Mouse (Mus musculus) frontal cortex, adult 2 months (tissue): ENCODE measurements around the gene Ggact. TPM values are rescaled to one million over a fixed set of nuclear protein-coding genes. Genes with fewer than 3 reads are reported as not detected.

Experiments used
- DNase-seq, 2 experiments: peaks; one replicate each; pipeline ENCODE4 v3.0.0; 2022; ENCODE audit warnings: low spot score in 1 of 2; ENCODE audit errors: extremely low spot score in 1 of 2
- polyA plus RNA-seq: library from polyadenylated mRNA; depleted of rRNA; stranded (reverse); fragments of >200 nt; gene quantifications from 2 replicates; pipeline ENCODE4 v1.2.3, GENCODE M21; 2012

Ggact gene
- polyA plus RNA-seq, 1 experiment: 53.7 TPM

GRCm38 (mm10) chr14:122901177-122901576 is 12.4 kb downstream of the Ggact start:
- DNase-seq: no peak

GRCm38 (mm10) chr14:122900679-122901078 is 12.9 kb downstream of the Ggact start:
- no peak for DNase-seq

DNA sequence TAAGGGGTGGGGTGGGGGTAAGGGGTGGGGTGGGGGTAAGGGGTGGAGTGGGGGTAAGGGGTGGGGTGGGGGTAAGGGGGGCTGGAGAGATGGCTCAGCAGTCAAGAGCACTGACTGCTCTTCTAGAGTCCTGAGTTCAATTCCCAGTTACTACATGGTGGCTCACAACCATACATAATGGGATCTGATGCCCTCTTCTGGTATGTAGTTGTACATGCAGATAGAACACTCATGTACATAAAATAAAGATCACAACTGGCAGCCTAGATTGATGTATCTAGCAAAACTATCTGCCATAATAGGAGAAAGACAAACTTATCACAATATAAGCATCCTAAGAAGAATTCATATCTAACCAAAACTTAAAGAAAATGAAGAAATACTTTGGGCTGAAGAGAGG is 15.0 kb downstream of the Ggact start:
- DNase-seq: no peak

DNA sequence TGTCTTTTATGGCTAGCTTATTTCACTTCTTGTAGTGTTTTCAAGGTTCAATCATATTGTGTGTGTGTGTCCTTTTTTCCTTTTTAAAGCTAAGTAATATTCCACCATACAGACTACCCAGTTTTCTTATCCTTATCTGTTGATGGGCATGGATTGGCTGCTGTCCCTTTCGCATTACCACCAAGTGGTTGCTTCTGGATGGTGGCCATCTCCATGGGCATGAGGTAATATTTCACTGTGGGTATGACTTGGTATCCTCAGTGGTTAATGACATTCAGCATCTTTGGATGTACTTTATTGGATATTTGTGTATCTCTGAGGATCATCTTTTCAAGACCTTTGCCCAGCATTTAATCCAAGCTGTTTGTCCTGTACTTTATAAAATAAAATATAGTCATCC is 17.5 kb downstream of the Ggact start:
- no peak for DNase-seq

GRCm38 (mm10) chr14:122891470-122891968 is 22.0 kb downstream of the Ggact start:
- no peak for DNase-seq

- DNase-seq: no peak
Measured at GRCm38 (mm10) chr14:122888480-122888872, 25.1 kb downstream of the Ggact start.

DNA sequence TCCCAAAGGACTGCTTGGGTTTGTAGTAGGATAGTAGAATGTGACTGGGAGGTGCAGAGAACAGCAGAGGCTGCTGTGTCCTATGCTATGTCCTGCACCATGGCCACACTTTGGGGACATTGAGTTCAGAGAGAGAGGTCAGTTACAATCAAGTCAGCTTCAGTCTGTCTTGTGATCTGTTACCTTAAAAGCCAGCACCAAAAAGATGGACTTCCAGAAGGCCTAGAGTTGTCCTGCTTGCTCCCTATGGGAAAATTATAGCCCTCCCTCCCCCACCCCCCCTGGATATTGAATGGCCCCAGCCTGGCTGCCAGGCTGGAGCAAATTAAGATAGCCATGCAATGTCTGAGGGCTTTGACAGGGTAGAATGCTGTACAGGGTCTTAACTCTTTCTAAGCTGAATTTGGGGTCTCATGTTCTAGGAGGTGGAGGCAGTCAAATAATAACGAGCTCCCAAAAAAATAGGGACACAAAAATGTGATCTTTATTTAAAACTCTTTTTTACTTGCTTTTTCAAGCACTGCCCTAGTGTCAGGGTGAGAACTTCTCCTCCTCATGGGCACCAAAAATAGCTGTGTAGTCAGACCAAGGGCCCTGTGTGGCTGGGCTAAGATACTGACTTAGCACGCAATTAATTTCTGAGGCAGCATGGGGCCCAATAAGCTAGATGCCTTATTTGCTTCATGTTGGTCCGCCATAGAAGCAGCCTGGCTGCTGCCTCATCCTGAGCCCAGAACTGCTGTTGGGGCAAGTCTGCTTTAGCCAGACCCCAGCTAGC is 25.7 kb downstream of the Ggact start:
- DNase-seq: no peak

- no peak for DNase-seq
Measured at GRCm38 (mm10) chr14:122887278-122887677, 26.3 kb downstream of the Ggact start.

DNA sequence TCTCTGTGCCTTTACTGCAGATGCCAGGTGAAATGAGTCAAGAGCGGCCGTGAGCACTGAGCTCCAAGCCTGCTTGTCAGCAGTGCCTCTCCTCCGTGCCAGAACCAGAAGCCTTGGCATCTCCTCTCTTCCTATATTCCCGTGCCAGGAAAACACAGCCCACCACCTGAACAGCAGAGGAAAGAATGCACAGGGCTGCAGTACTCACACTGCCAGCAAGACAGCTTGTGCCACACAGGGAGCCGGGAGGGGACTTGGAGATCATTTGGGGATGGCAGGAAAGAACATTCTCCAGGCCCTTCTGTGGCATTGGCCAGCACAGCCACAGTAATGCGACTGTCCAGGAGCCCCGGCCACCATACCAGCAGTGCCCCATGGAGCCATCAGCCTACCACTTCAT is 27.7 kb downstream of the Ggact start:
- peak in 1 of 2 experiments; percentile 54 for DNase-seq

GRCm38 (mm10) chr14:122883821-122884584 is 29.6 kb downstream of the Ggact start:
- peak in 1 of 2 experiments; percentile 48 for DNase-seq

GRCm38 (mm10) chr14:122883410-122883806 is 30.1 kb downstream of the Ggact start:
- DNase-seq: no peak

DNA sequence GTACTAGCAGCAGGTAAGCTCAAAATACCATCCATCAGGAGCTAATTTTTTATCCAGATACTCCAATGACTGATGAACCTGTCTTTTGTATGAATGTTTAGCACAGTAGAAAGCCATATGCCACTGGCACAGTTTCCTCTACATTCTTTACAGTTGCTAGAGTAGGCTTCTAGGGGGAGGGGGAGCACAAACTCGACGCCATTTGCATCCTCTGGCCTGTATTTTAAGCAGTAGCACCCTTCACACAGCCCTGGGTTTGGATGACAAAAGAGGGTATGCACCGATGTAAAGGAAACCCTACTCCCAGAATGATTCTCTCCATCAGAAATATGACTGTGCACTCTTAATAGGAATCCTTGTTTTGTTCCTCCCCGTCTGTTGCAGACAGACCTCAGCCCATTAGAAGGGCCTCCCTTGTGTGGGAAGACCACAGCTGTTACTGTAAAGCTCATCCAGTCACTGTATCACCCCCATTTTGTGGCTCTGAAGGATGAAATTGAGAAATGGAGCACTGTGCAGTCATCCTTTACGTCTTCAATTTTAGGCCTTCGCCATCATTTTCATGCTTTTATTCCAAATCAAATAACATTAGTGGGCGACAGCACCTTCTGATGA is 30.7 kb downstream of the Ggact start:
- DNase-seq: no peak

DNA sequence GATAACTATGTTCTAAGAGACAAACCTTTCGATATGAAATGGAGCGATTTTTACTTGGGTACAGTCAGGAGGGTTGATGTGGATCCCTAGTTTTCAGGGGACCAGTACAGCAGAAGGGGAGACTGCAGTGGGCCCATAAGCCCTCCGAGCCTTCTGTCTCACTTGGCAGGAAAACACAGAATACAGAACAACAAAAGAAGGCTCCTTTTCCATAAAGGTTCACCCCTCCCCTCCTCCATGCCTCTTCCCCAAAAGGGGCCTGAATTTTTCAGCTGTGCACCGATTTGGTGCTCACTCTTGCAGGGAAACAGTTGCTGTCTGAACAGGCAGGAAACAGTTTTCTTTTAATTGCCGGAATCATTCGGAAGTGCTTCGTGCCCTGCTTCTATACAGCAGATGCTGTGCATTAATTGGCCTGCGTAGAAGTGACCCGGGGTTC is 31.3 kb downstream of the Ggact start:
- DNase-seq: no peak

GRCm38 (mm10) chr14:122881699-122882098 is 31.9 kb downstream of the Ggact start:
- no peak for DNase-seq

GRCm38 (mm10) chr14:122880291-122880690 is 33.3 kb downstream of the Ggact start:
- no peak for DNase-seq

DNA sequence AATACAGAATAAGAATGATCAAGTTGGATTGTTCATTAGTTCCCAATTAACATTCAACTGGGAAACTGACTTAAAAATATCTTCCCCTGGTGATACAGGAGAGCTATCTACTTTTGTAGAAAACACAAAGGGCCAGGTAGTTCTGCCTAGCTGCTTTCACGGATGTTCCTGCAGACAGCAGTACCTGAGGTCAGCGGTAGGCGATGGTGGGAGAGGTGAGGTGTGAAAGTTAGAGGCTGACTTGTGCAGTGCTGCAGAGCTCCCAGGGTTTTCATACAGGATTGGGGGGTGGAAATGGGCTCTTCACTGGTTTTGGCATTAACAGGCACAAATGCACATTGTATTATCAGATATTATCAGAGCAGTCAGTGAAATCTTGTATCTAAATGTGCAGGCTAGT is 35.8 kb downstream of the Ggact start:
- DNase-seq: no peak

- no peak for DNase-seq
Measured at GRCm38 (mm10) chr14:122876723-122877122, 36.8 kb downstream of the Ggact start.

GRCm38 (mm10) chr14:122876163-122876562 is 37.4 kb downstream of the Ggact start:
- DNase-seq: peak; percentile 71 to 93

DNA sequence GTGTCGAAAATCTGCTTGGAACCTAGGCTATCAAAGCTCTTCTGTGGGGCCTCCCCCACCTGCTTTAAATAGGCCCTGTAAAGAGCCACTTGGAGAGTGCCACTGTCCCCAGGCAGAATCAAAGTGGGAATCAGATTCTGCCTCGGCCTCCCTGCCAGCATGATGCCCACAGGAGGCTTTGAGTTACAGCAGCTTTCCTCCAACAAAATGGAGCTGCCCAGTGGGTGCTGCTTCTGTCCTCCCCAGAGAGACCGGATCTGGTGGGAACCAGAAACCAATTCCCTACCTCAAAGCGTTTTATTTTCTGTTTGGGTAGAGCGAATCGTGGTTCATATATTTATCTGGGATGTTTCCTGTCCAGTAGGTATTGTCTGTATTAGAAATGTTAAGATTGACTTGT is 37.9 kb downstream of the Ggact start:
- no peak for DNase-seq

GRCm38 (mm10) chr14:122875056-122875455 is 38.5 kb downstream of the Ggact start:
- DNase-seq: no peak

DNA sequence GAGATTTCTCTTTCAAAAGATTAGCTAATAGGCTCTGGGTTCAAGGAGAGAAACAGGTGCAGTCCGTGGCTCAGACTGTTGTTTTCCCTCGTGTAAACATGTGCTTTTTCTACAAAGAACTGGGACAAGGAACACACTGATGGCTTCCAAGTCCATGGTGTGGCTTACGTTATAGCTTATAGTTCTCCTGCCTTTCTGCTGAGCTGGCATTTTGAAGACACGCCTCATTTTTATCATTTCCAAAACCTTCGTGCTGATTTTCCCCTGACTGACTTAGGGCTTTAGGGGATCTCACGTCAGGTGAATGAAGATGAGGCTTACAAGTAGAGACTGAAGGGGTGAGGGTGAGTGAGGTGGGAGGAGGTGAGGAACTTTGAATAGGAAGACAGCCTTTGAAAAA is 40.9 kb downstream of the Ggact start:
- DNase-seq: no peak
